Mouse (Mus musculus): ENCODE measurements around the gene Fam83c.

The Fam83c gene

DNA sequence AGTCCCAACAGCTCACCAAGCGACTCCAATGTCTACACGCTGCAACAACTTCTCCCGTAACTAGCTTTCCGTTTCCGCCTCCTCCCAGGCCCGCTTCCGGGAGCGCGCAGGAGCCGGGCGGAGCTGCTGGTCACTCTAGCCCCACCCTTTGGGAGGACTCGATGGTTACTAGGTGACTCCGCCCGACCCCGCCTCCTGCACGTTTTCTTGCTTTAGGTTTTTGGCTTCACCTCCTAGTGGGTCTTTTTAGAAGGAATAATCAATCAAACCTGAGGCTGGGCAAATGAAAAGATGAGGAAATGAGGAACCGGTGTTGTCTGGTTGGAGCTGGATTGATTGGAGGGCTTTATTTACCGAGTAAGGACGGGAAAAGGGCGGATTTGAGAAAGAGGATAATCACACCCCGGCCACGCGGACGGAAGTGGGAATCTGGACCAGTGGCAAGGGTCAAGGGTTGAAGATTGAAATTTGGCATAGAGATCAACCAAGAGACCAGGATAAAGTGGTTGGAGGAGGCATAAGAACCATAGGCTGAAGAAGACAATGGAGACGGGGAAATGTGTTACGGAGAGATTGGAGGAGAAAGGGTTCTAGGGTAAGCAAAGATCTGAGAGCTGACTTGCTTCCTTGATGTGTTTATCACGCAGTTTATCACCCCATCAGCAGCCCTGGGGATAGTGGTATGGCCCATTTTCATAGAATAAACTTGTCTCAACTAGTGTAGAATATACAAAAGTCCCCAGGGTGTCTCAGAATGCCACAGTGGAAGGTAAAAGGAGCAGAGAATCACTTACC, 7.8 kb downstream of the Fam83c start, which contains the start of gene Eif6:
Gene Eif6, minus strand, starts transcription at position 296 of the 795 bp plus-strand sequence.
- peak; percentile 91 for DNase-seq

DNA sequence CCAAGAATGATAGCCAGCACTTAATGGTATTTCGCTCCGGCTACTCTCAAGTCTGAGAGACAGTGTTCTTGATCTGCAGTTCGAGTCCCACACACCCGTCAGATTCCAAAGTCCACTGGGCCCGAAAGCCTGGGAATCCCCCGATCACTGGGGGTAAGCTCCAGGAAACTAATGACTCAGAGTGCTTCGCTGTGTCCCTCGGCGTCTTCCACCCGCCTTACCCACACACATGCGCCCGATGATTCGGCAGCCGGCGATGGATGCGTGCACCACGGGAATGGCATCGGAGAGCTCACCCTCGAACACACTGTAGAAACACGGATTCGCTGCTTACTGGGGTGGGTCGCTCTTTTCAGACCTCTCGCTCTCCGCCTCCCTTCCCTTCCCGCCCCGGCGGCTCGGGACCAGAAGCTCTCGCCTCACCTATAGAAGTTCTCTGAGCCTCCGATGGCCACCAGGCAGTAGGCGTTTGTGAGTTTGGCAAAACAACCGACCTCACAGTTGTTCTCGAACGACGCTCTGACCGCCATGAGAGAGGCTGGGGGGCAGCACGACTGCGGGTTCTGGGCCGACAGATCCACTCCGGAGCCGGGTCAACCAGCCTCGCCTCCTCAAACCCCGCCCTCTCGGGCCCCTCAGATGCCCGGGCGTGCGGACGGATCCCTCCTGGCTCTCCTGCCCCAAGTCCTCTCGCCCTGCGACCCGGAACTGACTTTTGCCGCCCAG, 8.6 kb downstream of the Fam83c start:
- peak; percentile 40 for DNase-seq

GRCm38 (mm10) chr2:155823722-155824121, 10.9 kb downstream of the Fam83c start:
- no peak for DNase-seq

DNA sequence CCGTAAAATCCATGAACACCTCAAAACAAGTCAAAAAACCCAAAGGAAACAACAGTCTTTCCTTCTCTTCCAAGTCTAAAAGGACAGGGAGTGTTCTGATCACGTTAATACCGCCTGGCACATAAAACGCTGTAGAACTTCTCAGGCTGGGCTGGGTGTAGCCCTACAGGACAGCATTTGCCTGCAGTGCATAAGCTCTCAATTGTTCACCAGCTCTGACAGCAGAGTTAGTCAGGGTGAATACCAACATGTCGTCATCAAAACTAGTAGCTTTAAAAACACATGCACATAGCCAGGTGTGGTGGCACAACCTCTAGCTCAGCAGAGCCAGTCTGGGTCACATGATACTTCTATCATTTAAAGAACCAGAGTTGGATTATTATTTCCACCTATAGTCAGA, 13.9 kb downstream of the Fam83c start:
- DNase-seq = no peak

GRCm38 (mm10) chr2:155819449-155820251, 15.0 kb downstream of the Fam83c start:
- peak; percentile 75 for DNase-seq

- no peak for DNase-seq
These were observed 15.4 kb downstream of the Fam83c start, which contains the start of gene BC029722 for GRCm38 (mm10) chr2:155819392-155819448. Gene BC029722, minus strand, starts transcription at chr2:155819426.

GRCm38 (mm10) chr2:155818596-155819391, 15.9 kb downstream of the Fam83c start:
- DNase-seq = peak; percentile 97

GRCm38 (mm10) chr2:155817301-155818245, 17.1 kb downstream of the Fam83c start:
- DNase-seq = no peak

- no peak for DNase-seq
These were observed 18.5 kb downstream of the Fam83c start for GRCm38 (mm10) chr2:155816179-155816578.

GRCm38 (mm10) chr2:155814829-155815228, 19.8 kb downstream of the Fam83c start:
- DNase-seq = no peak

- no peak for DNase-seq
These were observed 22.0 kb downstream of the Fam83c start for GRCm38 (mm10) chr2:155812637-155813036.

DNA sequence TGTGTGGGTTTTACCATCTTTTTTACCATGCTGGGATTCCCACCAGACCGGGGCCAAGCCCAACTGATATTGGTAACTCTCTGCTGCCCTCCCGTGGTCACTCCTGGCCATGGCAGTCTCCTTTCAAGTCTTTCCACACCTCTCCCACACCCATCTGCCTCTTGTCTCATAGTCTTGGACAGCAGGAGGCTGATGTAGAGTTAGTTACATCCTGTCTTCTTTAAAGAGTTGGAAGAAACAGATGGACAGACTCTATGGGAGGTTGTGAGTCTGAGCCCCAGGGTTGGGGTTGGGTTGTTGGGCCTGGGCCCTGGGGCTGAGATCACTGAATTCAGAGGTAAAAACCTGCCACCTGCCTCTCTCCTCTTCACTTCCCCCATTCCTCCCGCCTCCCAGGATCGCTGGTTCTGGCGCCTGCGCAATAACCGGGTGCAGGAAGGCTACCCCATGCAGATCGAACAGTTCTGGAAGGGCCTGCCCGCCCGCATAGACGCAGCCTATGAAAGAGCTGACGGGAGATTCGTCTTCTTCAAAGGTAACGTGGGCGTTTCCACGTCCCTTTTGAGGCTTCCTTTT, 22.7 kb downstream of the Fam83c start:
- DNase-seq = peak; percentile 75

- DNase-seq = no peak
These were observed 25.0 kb downstream of the Fam83c start for GRCm38 (mm10) chr2:155809620-155810019.

- no peak for DNase-seq
These were observed 27.2 kb downstream of the Fam83c start for GRCm38 (mm10) chr2:155807408-155807807.

GRCm38 (mm10) chr2:155806548-155806947, 28.1 kb downstream of the Fam83c start:
- no peak for DNase-seq

- DNase-seq = no peak
These were observed 28.8 kb downstream of the Fam83c start for GRCm38 (mm10) chr2:155805925-155806255.

GRCm38 (mm10) chr2:155805231-155805924, 29.3 kb downstream of the Fam83c start:
- peak; percentile 48 for DNase-seq

DNA sequence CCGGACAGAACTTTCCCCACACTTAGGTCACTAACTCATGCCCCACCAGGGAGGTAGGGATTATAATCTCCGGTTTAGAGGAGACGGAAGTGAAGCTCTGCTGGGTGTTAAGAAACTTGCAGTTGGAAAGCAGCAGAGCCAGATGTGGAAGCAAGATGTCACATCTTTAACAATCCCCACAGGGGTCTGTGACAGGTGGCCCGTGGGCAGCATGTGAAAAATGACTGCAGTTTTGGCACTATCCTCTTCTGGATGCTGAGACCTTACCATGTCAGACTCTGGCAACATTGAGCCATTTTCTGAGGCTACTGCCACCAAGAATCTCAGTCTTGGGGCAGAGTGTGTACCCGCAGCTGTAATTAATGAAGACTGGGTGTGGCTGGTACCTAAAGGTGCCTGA, 30.6 kb downstream of the Fam83c start:
- DNase-seq = no peak

DNA sequence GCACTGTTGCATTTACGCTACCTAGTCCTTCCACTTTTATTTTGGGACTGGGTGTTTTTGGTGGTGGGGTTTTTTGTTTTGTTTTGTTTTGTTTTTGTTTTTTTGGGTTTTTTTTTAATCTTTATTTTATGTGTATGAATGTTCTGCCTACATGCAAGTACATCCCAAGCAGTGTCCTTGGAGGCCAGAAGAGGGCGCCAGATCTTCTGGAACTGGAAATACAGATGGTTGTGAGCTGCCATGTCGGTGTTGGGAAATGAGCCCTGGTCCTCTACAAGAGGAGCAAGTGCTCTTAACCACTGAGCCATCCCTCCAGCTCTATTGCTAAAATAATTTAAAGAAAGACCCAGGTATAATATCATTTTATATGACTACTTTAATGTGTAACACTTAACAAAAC, 31.9 kb downstream of the Fam83c start:
- no peak for DNase-seq

DNA sequence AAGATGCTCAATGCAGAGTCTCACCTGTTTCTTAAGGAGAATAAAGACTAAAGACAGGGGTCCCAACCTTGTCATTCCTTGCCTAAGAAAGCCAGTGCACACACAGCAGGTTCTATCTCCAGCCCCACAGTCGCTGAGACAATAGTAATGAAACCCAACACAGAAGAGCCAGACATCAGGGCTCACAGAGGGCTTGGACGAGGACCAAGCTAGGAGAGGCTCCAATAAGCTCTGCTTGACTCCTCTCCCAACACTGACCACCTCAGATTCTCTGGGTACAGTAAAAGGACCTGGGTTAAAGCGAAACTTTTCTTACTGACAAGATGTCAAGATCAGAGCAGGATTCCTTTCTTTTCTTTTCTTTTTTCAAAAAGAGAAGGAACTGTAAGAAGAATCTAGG, 36.0 kb downstream of the Fam83c start:
- no peak for DNase-seq
